Comparison of ENCODE assay signal across 29 mouse cellular contexts in genomic region chr7:128024364-128024763, GRCm38 (mm10). TPM values are rescaled to one million over a fixed set of nuclear protein-coding genes. Genes with fewer than 3 reads are reported as not detected.
DNase-seq lines count a peak whose midpoint lies in the region; ATAC-seq and TF ChIP-seq lines count a peak whose summit lies in the region.
"Had no signal": no experiment of that assay in that cellular context is flagged by ENCODE, and none has a peak within 500 bp of the region (broad histone marks: within the 10 kb centered on the region; RNA-seq: fewer than 3 reads in every experiment).

No protein-coding gene starts in this region.

- H3K4me3 ChIP-seq in MEL (ENCODE audit: control insufficient read depth in 1 of 2, insufficient read depth in 1 of 2, low read depth in 2 of 2, low read length in 2 of 2): no peak overlapping the region
- H3K4me3 ChIP-seq in embryonic fibroblast, embryonic 13.5 days (ENCODE audit: insufficient read depth, low read length): no peak overlapping the region
- no peak overlapping the region for H3K4me3 ChIP-seq in cerebellum, adult 2 months (replicated peaks; ENCODE audit: insufficient read depth, low read depth, low read length)
- no peak overlapping the region for H3K4me3 ChIP-seq in forebrain, embryonic 12.5 days (replicated peaks)
- H3K4me3 ChIP-seq: embryonic facial prominence, embryonic 10.5 days; embryonic facial prominence, embryonic 12.5 days; erythroblast, embryonic 14.5 days; forebrain, embryonic 10.5 days; forebrain, embryonic 13.5 days; forebrain, embryonic 15.5 days had no signal

- H3K36me3 ChIP-seq in MEL (ENCODE audit: control insufficient read depth in 1 of 2, insufficient read depth in 2 of 2, low read length in 2 of 2): no peaks in the 10 kb centered on the region
- H3K36me3 ChIP-seq in forebrain, embryonic 12.5 days (replicated peaks): no peaks in the 10 kb centered on the region
- H3K36me3 ChIP-seq: embryonic facial prominence, embryonic 10.5 days; embryonic facial prominence, embryonic 12.5 days; forebrain, embryonic 10.5 days; forebrain, embryonic 15.5 days had no signal

- DNase-seq in 416B (ENCODE audit: low read depth) (peak; percentile 20), MEL (ENCODE audit: low read depth, low spot score) (peak; percentile 38)
- no peak for DNase-seq in lung, postnatal 36 days
- DNase-seq in cerebellum, adult 2 months: no peak
- no peak for DNase-seq in gastrocnemius, postnatal 25 days
- DNase-seq: adrenal gland, adult 8-10 months; B cell, adult 2 months; cerebellum, adult 11 months; cerebellum, adult 18-20 months; cerebellum, adult 9-10 months; cerebellum, postnatal 10 days; cerebellum, postnatal 25 days; forebrain, postnatal 0 days had no signal

- H3K27me3 ChIP-seq in MEL (ENCODE audit: control insufficient read depth in 1 of 2, insufficient read depth in 2 of 2, low read length in 2 of 2): no peaks in the 10 kb centered on the region
- H3K27me3 ChIP-seq in cerebellum, adult 2 months (ENCODE audit: control insufficient read depth, insufficient read depth, low read length): no peaks in the 10 kb centered on the region
- H3K27me3 ChIP-seq in forebrain, embryonic 12.5 days: no peaks in the 10 kb centered on the region
- H3K27me3 ChIP-seq: embryonic facial prominence, embryonic 12.5 days; forebrain, embryonic 13.5 days; forebrain, embryonic 15.5 days; Patski had no signal

- H3K9me3 ChIP-seq in MEL (replicated peaks; ENCODE audit: insufficient read depth, low read length): no peaks in the 10 kb centered on the region
- no peaks in the 10 kb centered on the region for H3K9me3 ChIP-seq in forebrain, embryonic 12.5 days
- H3K9me3 ChIP-seq: embryonic facial prominence, embryonic 10.5 days; embryonic facial prominence, embryonic 12.5 days; forebrain, embryonic 10.5 days; forebrain, embryonic 13.5 days; forebrain, embryonic 15.5 days had no signal

- no peak overlapping the region for H3K27ac ChIP-seq in MEL (ENCODE audit: control insufficient read depth, low read depth, low read length)
- H3K27ac ChIP-seq in embryonic fibroblast, embryonic 13.5 days (ENCODE audit: insufficient read depth, low read length): peak overlapping the region; percentile 88
- no peak overlapping the region for H3K27ac ChIP-seq in cerebellum, adult 2 months (ENCODE audit: insufficient read depth, low read length)
- no peak overlapping the region for H3K27ac ChIP-seq in forebrain, embryonic 12.5 days
- H3K27ac ChIP-seq: embryonic facial prominence, embryonic 10.5 days; embryonic facial prominence, embryonic 12.5 days; forebrain, embryonic 10.5 days; forebrain, embryonic 13.5 days; forebrain, embryonic 15.5 days had no signal

- peak; percentile 32; the same call in 1 of the 2 replicates for ATAC-seq in monocyte, adult 5-6 weeks (replicated peaks; ENCODE audit: insufficient number of reproducible peaks, low FRiP score, low TSS enrichment, poor library complexity, severe bottlenecking)
- ATAC-seq in forebrain, embryonic 12.5 days (ENCODE audit: low FRiP score): no peak
- ATAC-seq: activated CD4-positive, CD25-positive, alpha-beta regulatory T cell, adult 4 months; forebrain, embryonic 13.5 days; forebrain, embryonic 15.5 days; forebrain, postnatal 0 days had no signal

- no peak for TF ChIP-seq RAD21 in MEL (IDR thresholded peaks at IDR 0.05; ENCODE audit: low read depth, low read length)

- H3K79me2 ChIP-seq in MEL (ENCODE audit: control insufficient read depth, insufficient read depth, low read length, poor library complexity): no peaks in the 10 kb centered on the region

- TF ChIP-seq EP300 in MEL (IDR thresholded peaks at IDR 0.05; ENCODE audit: low read depth in 1 of 2, low read length in 2 of 2): no peak

- H3K9ac ChIP-seq in MEL (ENCODE audit: control insufficient read depth, low read depth, low read length, poor library complexity, severe bottlenecking): no peak overlapping the region
- no peak overlapping the region for H3K9ac ChIP-seq in forebrain, embryonic 12.5 days
- H3K9ac ChIP-seq: embryonic facial prominence, embryonic 12.5 days; forebrain, embryonic 13.5 days; forebrain, embryonic 15.5 days; forebrain, postnatal 0 days had no signal

- peaks cover 0 to 4% of the 10 kb centered on the region in 2 experiments; a peak in 1 of 4 replicates for H3K4me1 ChIP-seq in MEL (ENCODE audit: control insufficient read depth in 1 of 2, insufficient read depth in 2 of 2, low read length in 2 of 2)
- peaks cover 6% of the 10 kb centered on the region; the same call in 1 of the 2 replicates for H3K4me1 ChIP-seq in embryonic fibroblast, embryonic 13.5 days (ENCODE audit: control insufficient read depth, insufficient read depth, low read length)
- no peaks in the 10 kb centered on the region for H3K4me1 ChIP-seq in cerebellum, adult 2 months (ENCODE audit: control insufficient read depth, insufficient read depth, low read length)
- H3K4me1 ChIP-seq in forebrain, embryonic 12.5 days: no peaks in the 10 kb centered on the region
- H3K4me1 ChIP-seq: embryonic facial prominence, embryonic 10.5 days; embryonic facial prominence, embryonic 12.5 days; forebrain, embryonic 10.5 days; forebrain, embryonic 13.5 days; forebrain, embryonic 15.5 days had no signal

- no peak overlapping the region for H3K4me2 ChIP-seq in forebrain, embryonic 12.5 days
- H3K4me2 ChIP-seq: embryonic facial prominence, embryonic 12.5 days; forebrain, embryonic 13.5 days; forebrain, embryonic 15.5 days had no signal

- no peak for TF ChIP-seq CTCF in MEL (IDR thresholded peaks at IDR 0.05 in 2 of 3, conservative IDR thresholded peaks at IDR 0.05 in 1 of 3; ENCODE audit: control insufficient read depth in 1 of 3, insufficient read depth in 1 of 3, low read depth in 2 of 3, low read length in 3 of 3, poor library complexity in 1 of 3, severe bottlenecking in 1 of 3)
- no peak for TF ChIP-seq CTCF in embryonic fibroblast, embryonic 13.5 days (IDR thresholded peaks at IDR 0.05; ENCODE audit: borderline replicate concordance, insufficient read depth, low read length)
- no peak for TF ChIP-seq CTCF in cerebellum, adult 2 months (IDR thresholded peaks at IDR 0.05; ENCODE audit: borderline replicate concordance, insufficient read depth, low read depth, low read length)

- TF ChIP-seq POLR2A in MEL (IDR thresholded peaks at IDR 0.05; ENCODE audit: control insufficient read depth in 1 of 2, insufficient read depth in 1 of 2, low read depth in 1 of 2, low read length in 2 of 2, poor library complexity in 1 of 2): no peak
- no peak for TF ChIP-seq POLR2A in embryonic fibroblast, embryonic 13.5 days (IDR thresholded peaks at IDR 0.05; ENCODE audit: low read depth, low read length)
- TF ChIP-seq POLR2A in cerebellum, adult 2 months (IDR thresholded peaks at IDR 0.05; ENCODE audit: borderline replicate concordance, insufficient read depth, low read length): no peak

- 93% methylated on average over 9 of the region's 9 CpGs for WGBS in cerebellum, adult 2 months
- 90% methylated on average over 9 of the region's 9 CpGs for WGBS in forebrain, embryonic 12.5 days

RNA-seq across cellular contexts. Expression of gene Trim72, which starts 20.6 kb away (rescaled TPM):
- total RNA-seq in MEL (2012; rRNA removed): 0.13 and 0.19 TPM in 2 replicates
- polyA plus RNA-seq in MEL (2012; ENCODE audit: insufficient read depth in 1 of 2, insufficient read length in 2 of 2, low read depth in 1 of 2, low replicate concordance in 2 of 2, missing spikeins in 1 of 2): under 1 TPM in 1 of 2 experiments, not detected in 1; 0.14 TPM
- polyA plus RNA-seq in embryonic fibroblast, embryonic 13.5 days (2011; ENCODE audit: insufficient read length, low read depth, missing spikeins): not detected in 2 replicates
- 0.68 TPM in 1 of 3 replicates, not detected in the others for total RNA-seq in monocyte, adult 5-6 weeks (2017)
- 2.1 and 2.3 TPM in 2 replicates for polyA plus RNA-seq in cerebellum, adult 2 months (2012; rRNA removed)
- 100 to 1,000 TPM; 235 to 294 TPM for total RNA-seq in gastrocnemius, postnatal 25 days (2021)
- not detected in 2 replicates for polyA plus RNA-seq in forebrain, embryonic 12.5 days (2016; fragmentation: Nextera tagmentation; extraction: Ambion mirVana)
- total RNA-seq: adrenal gland, postnatal 14 days had no signal
- polyA plus RNA-seq: embryonic facial prominence, embryonic 10.5 days; forebrain, embryonic 10.5 days; forebrain, embryonic 13.5 days; forebrain, embryonic 15.5 days; forebrain, postnatal 0 days had no signal

RNA-seq across cellular contexts. Expression of gene Pycard, which starts 30.7 kb away (rescaled TPM):
- total RNA-seq in MEL (2012; rRNA removed): 0.10 and 0.12 TPM in 2 replicates
- polyA plus RNA-seq in MEL (2012; ENCODE audit: insufficient read depth in 1 of 2, insufficient read length in 2 of 2, low read depth in 1 of 2, low replicate concordance in 2 of 2, missing spikeins in 1 of 2): under 1 TPM in 1 of 2 experiments, not detected in 1; 0.24 TPM
- polyA plus RNA-seq in embryonic fibroblast, embryonic 13.5 days (2011; ENCODE audit: insufficient read length, low read depth, missing spikeins): 1.0 and 1.5 TPM in 2 replicates
- total RNA-seq in monocyte, adult 5-6 weeks (2017): 65.7 to 90.8 TPM (median 79.5 TPM) in 3 replicates
- 3.9 and 5.1 TPM in 2 replicates for polyA plus RNA-seq in cerebellum, adult 2 months (2012; rRNA removed)
- total RNA-seq in gastrocnemius, postnatal 25 days (2021): under 1 TPM; 0.72 to 0.82 TPM
- polyA plus RNA-seq in forebrain, embryonic 12.5 days (2016; fragmentation: Nextera tagmentation; extraction: Ambion mirVana): 3.3 and 5.9 TPM in 2 replicates

RNA-seq across cellular contexts. Expression of gene Itgam, which starts 38.1 kb away (rescaled TPM):
- total RNA-seq in MEL (2012; rRNA removed): not detected in 2 replicates
- not detected for polyA plus RNA-seq in MEL (2012; ENCODE audit: insufficient read depth in 1 of 2, insufficient read length in 2 of 2, low read depth in 1 of 2, low replicate concordance in 2 of 2, missing spikeins in 1 of 2)
- 0.20 and 1.8 TPM in 2 replicates for polyA plus RNA-seq in embryonic fibroblast, embryonic 13.5 days (2011; ENCODE audit: insufficient read length, low read depth, missing spikeins)
- 419 to 520 TPM (median 447 TPM) in 3 replicates for total RNA-seq in monocyte, adult 5-6 weeks (2017)
- 3.4 and 4.2 TPM in 2 replicates for polyA plus RNA-seq in cerebellum, adult 2 months (2012; rRNA removed)
- 1 to 10 TPM; 1.1 to 2.6 TPM for total RNA-seq in gastrocnemius, postnatal 25 days (2021)
- 0.54 TPM in 2 replicates for polyA plus RNA-seq in forebrain, embryonic 12.5 days (2016; fragmentation: Nextera tagmentation; extraction: Ambion mirVana)
- polyA plus RNA-seq: Patski had no signal

RNA-seq across cellular contexts. Expression of gene Gm49368, which starts 38.1 kb away (rescaled TPM):
- not detected in 2 replicates for total RNA-seq in MEL (2012; rRNA removed)
- not detected for polyA plus RNA-seq in MEL (2012; ENCODE audit: insufficient read depth in 1 of 2, insufficient read length in 2 of 2, low read depth in 1 of 2, low replicate concordance in 2 of 2, missing spikeins in 1 of 2)
- polyA plus RNA-seq in embryonic fibroblast, embryonic 13.5 days (2011; ENCODE audit: insufficient read length, low read depth, missing spikeins): 0.11 TPM in 1 of 2 replicates, not detected in the other
- 33.7 to 34.7 TPM in 2 of 3 replicates, not detected in the other for total RNA-seq in monocyte, adult 5-6 weeks (2017)
- not detected in 2 replicates for polyA plus RNA-seq in cerebellum, adult 2 months (2012; rRNA removed)
- total RNA-seq in gastrocnemius, postnatal 25 days (2021): not detected
- not detected in 2 replicates for polyA plus RNA-seq in forebrain, embryonic 12.5 days (2016; fragmentation: Nextera tagmentation; extraction: Ambion mirVana)
- total RNA-seq: adrenal gland, postnatal 14 days; adrenal gland, postnatal 36 days; ES-E14; forebrain, postnatal 0 days had no signal
- polyA plus RNA-seq: brain, embryonic 14.5 days; embryonic facial prominence, embryonic 10.5 days; embryonic facial prominence, embryonic 12.5 days; embryonic facial prominence, embryonic 14.5 days; erythroblast, embryonic 14.5 days; forebrain, embryonic 10.5 days; forebrain, embryonic 13.5 days; forebrain, embryonic 15.5 days; forebrain, postnatal 0 days; Patski had no signal

RNA-seq across cellular contexts. Expression of gene Fus, which starts 57.1 kb away (rescaled TPM):
- total RNA-seq in MEL (2012; rRNA removed): 49.7 and 60.5 TPM in 2 replicates
- 100 to 1,000 TPM; 346 to 848 TPM for polyA plus RNA-seq in MEL (2012; ENCODE audit: insufficient read depth in 1 of 2, insufficient read length in 2 of 2, low read depth in 1 of 2, low replicate concordance in 2 of 2, missing spikeins in 1 of 2)
- polyA plus RNA-seq in embryonic fibroblast, embryonic 13.5 days (2011; ENCODE audit: insufficient read length, low read depth, missing spikeins): 861 and 978 TPM in 2 replicates
- total RNA-seq in monocyte, adult 5-6 weeks (2017): 85.2 to 172 TPM (median 110 TPM) in 3 replicates
- polyA plus RNA-seq in cerebellum, adult 2 months (2012; rRNA removed): 451 and 486 TPM in 2 replicates
- 10 to 100 TPM; 76.2 to 78.4 TPM for total RNA-seq in gastrocnemius, postnatal 25 days (2021)
- 517 and 534 TPM in 2 replicates for polyA plus RNA-seq in forebrain, embryonic 12.5 days (2016; fragmentation: Nextera tagmentation; extraction: Ambion mirVana)

Comparison
In these comparisons a context has a peak if more than half of its experiments do, and no peak if none do; other contexts are left out.
1. DNase-seq: peak in 416B (single experiment) and MEL (single experiment); none in lung, postnatal 36 days (single experiment), cerebellum, adult 2 months (0 of 2) and gastrocnemius, postnatal 25 days (single experiment).